Mouse (Mus musculus) embryonic facial prominence, embryonic 14.5 days (tissue): Measurements from ENCODE around the gene Kyat3. TPM values are rescaled to one million over a fixed set of nuclear protein-coding genes. Genes with fewer than 3 reads are reported as not detected.

ENCODE experiments used
- ATAC-seq: fragments of 200-750 bp; cut with Nextera tagmentation; 2 replicates; pipeline ENCODE4 v1.8.0; 2017; ENCODE audit warnings: low read depth, moderate number of reproducible peaks, moderate TSS enrichment
- DNase-seq: peaks from one replicate; pipeline ENCODE4 v3.0.0-alpha.2; 2015; ENCODE audit warnings: low spot score
- H3K27ac ChIP-seq: fragments of 300-500 bp; sonication (generic); replicated peaks from 2 replicates; pipeline ENCODE4 v1.5.1; 2014; ENCODE audit warnings: low read depth, mild to moderate bottlenecking, low read length, moderate library complexity
- H3K27me3 ChIP-seq: fragments of 300-500 bp; sonication (generic); replicated peaks from 2 replicates; pipeline ENCODE4 v1.6.1; 2014; ENCODE audit warnings: low read length; ENCODE audit not compliant: control insufficient read depth, insufficient read depth
- H3K36me3 ChIP-seq: fragments of 300-500 bp; sonication (generic); 2 replicates; pipeline ENCODE4 v1.6.1; 2014; ENCODE audit warnings: low read length, mixed read lengths; ENCODE audit not compliant: control insufficient read depth, insufficient read depth
- H3K4me1 ChIP-seq: fragments of 300-500 bp; sonication (generic); 2 replicates; pipeline ENCODE4 v1.6.1; 2014; ENCODE audit warnings: antibody characterized with exemption, low read length; ENCODE audit not compliant: control insufficient read depth, insufficient read depth
- H3K4me2 ChIP-seq: fragments of 300-500 bp; sonication (generic); 2 replicates; pipeline ENCODE4 v1.6.1; 2014; ENCODE audit warnings: low read depth, mild to moderate bottlenecking, low read length, moderate library complexity, mixed read lengths
- H3K4me3 ChIP-seq: fragments of 300-500 bp; sonication (generic); 2 replicates; pipeline ENCODE4 v1.5.1; 2014; ENCODE audit warnings: low read depth, mild to moderate bottlenecking, low read length
- H3K9ac ChIP-seq: fragments of 300-500 bp; sonication (generic); 2 replicates; pipeline ENCODE4 v1.6.1; 2014; ENCODE audit warnings: low read depth, mild to moderate bottlenecking, low read length, moderate library complexity, mixed read lengths
- H3K9me3 ChIP-seq: fragments of 300-500 bp; sonication (generic); 2 replicates; pipeline ENCODE4 v1.6.1; 2016; ENCODE audit warnings: low read length; ENCODE audit not compliant: control insufficient read depth
- WGBS: fragments of 180-500 bp; shearing (Covaris S2); extraction: QIAGEN DNeasy Blood & Tissue Kit; methylation state at CpG from one replicate; pipeline ENCODE4 v1.1.7; 2014; 5-methylcytosine and 5-hydroxymethylcytosine counted together
- polyA plus RNA-seq: library from polyadenylated mRNA; unstranded; fragments of >200 nt; fragmentation: Nextera tagmentation; extraction: Ambion mirVana; gene quantifications from 2 replicates; pipeline ENCODE4 v1.2.1, GENCODE M21; 2014

Gene Kyat3
- polyA plus RNA-seq, 1 experiment from 2014 or later, result 14.9 TPM

DNA sequence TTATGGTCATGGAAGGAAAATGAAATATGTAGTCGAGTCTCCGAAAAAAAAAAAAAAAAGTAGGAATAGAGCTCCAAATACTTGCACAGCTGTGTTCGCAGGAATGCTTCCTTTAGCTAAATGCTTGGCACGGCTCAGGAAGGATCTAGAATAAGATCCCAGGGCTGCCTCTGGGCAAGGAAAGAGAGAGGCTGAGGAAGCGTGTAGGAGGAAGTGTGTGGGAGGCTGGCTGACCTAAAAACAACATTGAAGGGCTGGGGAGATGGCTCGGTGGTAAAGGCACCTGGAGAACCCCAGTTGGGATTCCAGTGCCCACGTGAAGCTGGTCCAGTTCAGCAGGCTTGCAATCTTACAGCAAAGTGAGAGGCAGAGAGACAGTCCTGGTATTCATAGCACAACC lies 40.0 kb downstream of the Kyat3 start:
- Histone ChIP-seq H3K4me2 (no peak overlapping the region), H3K9ac (no peak overlapping the region), H3K9me3 (no peaks in the 10 kb centered on the region), H3K36me3 (0 out of 2 replicates have a peak, but pooled peaks cover 5% of the 10 kb centered on the region), H3K27ac (no peak overlapping the region), H3K4me3 (no peak overlapping the region), H3K27me3 (no peaks in the 10 kb centered on the region), H3K4me1 (no peaks in the 10 kb centered on the region)
- no peak for ATAC-seq
- WGBS, result 48% methylated on average over 7 of the region's 7 CpGs
- peak; percentile 53 for DNase-seq

GRCm38 (mm10) chr3:142743973-142744898 lies 43.4 kb downstream of the Kyat3 start:
- DNase-seq (peak; percentile 78), ATAC-seq (no peak)
- Histone ChIP-seq H3K9ac (no peak overlapping the region), H3K9me3 (no peaks in the 10 kb centered on the region), H3K4me2 (no peak overlapping the region), H3K27ac (no peak overlapping the region), H3K4me3 (no peak overlapping the region), H3K4me1 (no peaks in the 10 kb centered on the region), H3K27me3 (no peaks in the 10 kb centered on the region), H3K36me3 (no peaks in the 10 kb centered on the region)
- WGBS, result 64% methylated on average over 21 of the region's 21 CpGs

DNA sequence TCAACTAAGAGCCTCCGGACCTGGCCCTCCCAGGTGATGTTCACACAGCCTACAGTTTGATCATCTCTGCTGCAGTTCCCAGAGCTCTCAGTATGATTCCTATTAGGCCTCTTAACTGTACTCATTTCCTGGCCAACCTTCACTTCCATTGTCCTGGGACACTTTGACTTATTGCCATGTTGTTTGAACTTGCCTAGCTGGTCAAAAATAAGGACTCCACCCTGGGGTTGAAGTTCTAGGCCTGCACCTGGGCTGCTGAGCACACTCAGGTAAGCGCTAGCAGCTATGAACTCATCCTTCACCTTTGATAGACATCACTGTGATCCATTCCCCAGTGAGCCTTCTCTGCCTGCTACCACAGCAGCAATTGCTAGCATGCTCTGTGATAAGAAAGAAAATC lies 44.2 kb downstream of the Kyat3 start:
- no peaks in the 10 kb centered on the region for H3K4me1 ChIP-seq
- 93% methylated on average over 2 of the region's 2 CpGs for WGBS

GRCm38 (mm10) chr3:142747673-142748072 lies 46.8 kb downstream of the Kyat3 start:
- no peaks in the 10 kb centered on the region for H3K27me3 ChIP-seq
- 94% methylated on average over 7 of the region's 7 CpGs for WGBS

More for the DNA sequence above, 44.2 kb downstream of the Kyat3 start:
- no peak overlapping the region for H3K9ac ChIP-seq
- no peak for DNase-seq
- no peaks in the 10 kb centered on the region for H3K27me3 ChIP-seq
- H3K9me3 ChIP-seq, result no peaks in the 10 kb centered on the region
- H3K4me2 ChIP-seq, result no peak overlapping the region
- no peak overlapping the region for H3K27ac ChIP-seq
- ATAC-seq, result no peak
- no peaks in the 10 kb centered on the region for H3K36me3 ChIP-seq
- H3K4me3 ChIP-seq, result no peak overlapping the region

GRCm38 (mm10) chr3:142749131-142749530 lies 48.3 kb downstream of the Kyat3 start:
- no peaks in the 10 kb centered on the region for H3K9me3 ChIP-seq
- H3K4me1 ChIP-seq, result no peaks in the 10 kb centered on the region
- no peak overlapping the region for H3K4me2 ChIP-seq
- no peak for ATAC-seq
- no peaks in the 10 kb centered on the region for H3K36me3 ChIP-seq
- H3K27me3 ChIP-seq, result no peaks in the 10 kb centered on the region
- H3K9ac ChIP-seq, result no peak overlapping the region
- WGBS, result 84% methylated on average over 16 of the region's 16 CpGs
- no peak overlapping the region for H3K4me3 ChIP-seq
- no peak overlapping the region for H3K27ac ChIP-seq
- DNase-seq, result no peak

More at GRCm38 (mm10) chr3:142747673-142748072, 46.8 kb downstream of the Kyat3 start:
- H3K27ac ChIP-seq, result no peak overlapping the region
- H3K4me3 ChIP-seq, result no peak overlapping the region
- ATAC-seq, result no peak
- no peak overlapping the region for H3K9ac ChIP-seq
- H3K4me1 ChIP-seq, result no peaks in the 10 kb centered on the region
- no peak for DNase-seq
- H3K9me3 ChIP-seq, result no peaks in the 10 kb centered on the region
- H3K36me3 ChIP-seq, result no peaks in the 10 kb centered on the region
- H3K4me2 ChIP-seq, result no peak overlapping the region

GRCm38 (mm10) chr3:142755132-142755867 lies 54.4 kb downstream of the Kyat3 start:
- H3K9me3 ChIP-seq, result no peaks in the 10 kb centered on the region
- 68% methylated on average over 18 of the region's 18 CpGs for WGBS
- no peak overlapping the region for H3K27ac ChIP-seq
- no peaks in the 10 kb centered on the region for H3K4me1 ChIP-seq
- H3K36me3 ChIP-seq, result no peaks in the 10 kb centered on the region
- H3K4me2 ChIP-seq, result no peak overlapping the region
- ATAC-seq (peak; percentile 84; the same call in 1 of the 2 replicates), DNase-seq (peak; percentile 58)
- H3K9ac ChIP-seq, result no peak overlapping the region
- no peaks in the 10 kb centered on the region for H3K27me3 ChIP-seq
- no peak overlapping the region for H3K4me3 ChIP-seq

- Histone ChIP-seq H3K9me3 (no peaks in the 10 kb centered on the region), H3K27ac (no peak overlapping the region), H3K9ac (no peak overlapping the region), H3K4me2 (no peak overlapping the region), H3K4me1 (no peaks in the 10 kb centered on the region), H3K27me3 (no peaks in the 10 kb centered on the region), H3K36me3 (no peaks in the 10 kb centered on the region), H3K4me3 (no peak overlapping the region)
- ATAC-seq (no peak), DNase-seq (no peak)
- 50% methylated on average over 12 of the region's 12 CpGs for WGBS
These were observed 57.0 kb downstream of the Kyat3 start for GRCm38 (mm10) chr3:142757841-142758240.

DNA sequence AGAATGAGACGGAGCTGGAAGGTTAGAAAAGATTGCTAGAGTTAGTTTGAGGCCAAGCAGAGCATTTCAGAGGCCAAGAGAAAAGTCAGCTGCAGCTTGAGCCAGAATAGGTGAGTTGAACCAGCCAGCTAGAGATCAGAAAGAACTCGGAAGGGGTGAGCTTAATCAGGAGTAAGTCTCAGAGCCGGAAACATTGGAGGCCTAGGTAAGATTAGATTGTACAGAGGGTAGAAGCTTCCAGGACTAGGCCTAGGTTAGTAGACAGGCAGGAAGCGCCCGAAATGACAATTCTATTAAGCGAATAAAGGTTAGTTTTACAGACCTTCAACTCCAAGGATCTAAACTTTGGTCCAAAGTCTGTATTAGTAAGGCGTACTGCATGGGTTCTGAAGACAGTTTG lies 57.7 kb downstream of the Kyat3 start:
- Histone ChIP-seq H3K27me3 (no peaks in the 10 kb centered on the region), H3K4me3 (no peak overlapping the region), H3K4me2 (no peak overlapping the region), H3K27ac (no peak overlapping the region), H3K36me3 (no peaks in the 10 kb centered on the region), H3K9ac (no peak overlapping the region), H3K9me3 (no peaks in the 10 kb centered on the region), H3K4me1 (no peaks in the 10 kb centered on the region)
- no peak for ATAC-seq
- no peak for DNase-seq
- WGBS, result 82% methylated on average over 7 of the region's 7 CpGs
